Mouse (Mus musculus) small intestine, adult 2 months (tissue): ENCODE measurements at regions not wholly inside any gene's neighbourhood (a gene's known extent, or its start where the extent isn't known, plus 50 kb on each side); places are given as distances from the start of the nearest gene placed in this dataset.

Source experiments
- CTCF ChIP-seq: fragments of 200-500 bp; IDR thresholded peaks from 2 replicates; pipeline ENCODE4 v1.5.1; 2012; ENCODE audit warnings: low read depth, mild to moderate bottlenecking, control low read depth, inconsistent platforms, low read length, moderate library complexity, mixed read lengths; ENCODE audit not compliant: insufficient replicate concordance, insufficient read length; ENCODE audit errors: extremely low read depth
- POLR2A ChIP-seq: fragments of 200-500 bp; IDR thresholded peaks from 2 replicates; pipeline ENCODE4 v1.6.1; 2012; ENCODE audit warnings: low read depth, mild to moderate bottlenecking, control low read depth, inconsistent platforms, low read length, moderate library complexity

DNA sequence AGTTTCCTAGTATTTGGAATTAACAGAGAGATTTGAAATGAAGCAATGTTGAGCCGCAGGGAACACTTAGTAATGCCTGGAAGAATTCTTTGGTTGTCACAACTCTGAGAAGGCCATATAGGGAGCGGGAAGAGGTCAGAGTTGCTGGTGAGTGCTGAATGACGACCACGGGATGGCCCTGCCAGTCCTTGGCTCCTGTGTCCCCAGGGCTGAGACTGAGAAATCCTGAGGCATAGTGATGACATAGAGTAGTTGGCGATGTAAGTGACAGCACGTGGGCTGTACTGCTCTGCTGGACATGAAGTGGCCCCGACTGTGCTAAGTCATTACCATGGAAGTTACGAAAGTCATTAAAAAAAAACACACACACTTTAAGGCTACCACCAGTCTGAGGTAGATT lies 190.1 kb upstream of the Klf4 start:
- TF ChIP-seq CTCF: no peak
- no peak for TF ChIP-seq POLR2A
